Mouse (Mus musculus): ENCODE results near the gene Ndufv3. TPM values are rescaled to one million over a fixed set of nuclear protein-coding genes. Genes with fewer than 3 reads are reported as not detected.

Gene Ndufv3
- polyA plus RNA-seq, 1 experiment from 2014 or later: 273 TPM

Small RNA genes lying within 50 kb of the gene (microRNA-seq; reads per million reads assigned to microRNA genes)
- gene Gm24970: not detected

Other genes with a start within 250 kb of the Ndufv3 start
- 6.9 and 8.2 TPM in 2 replicates for gene Rsph1, start 242.7 kb upstream of the Ndufv3 start, polyA plus RNA-seq (2016; fragmentation: Nextera tagmentation; extraction: Ambion mirVana)
- 15.5 and 15.8 TPM in 2 replicates for gene Slc37a1, start 233.3 kb upstream of the Ndufv3 start, polyA plus RNA-seq (2016; fragmentation: Nextera tagmentation; extraction: Ambion mirVana)
- 30.4 and 33.3 TPM in 2 replicates for gene Pde9a, start 133.9 kb upstream of the Ndufv3 start, polyA plus RNA-seq (2016; fragmentation: Nextera tagmentation; extraction: Ambion mirVana)
- gene Wdr4, start 135 bp upstream of the Ndufv3 start, polyA plus RNA-seq (2016; fragmentation: Nextera tagmentation; extraction: Ambion mirVana): 36.2 and 39.0 TPM in 2 replicates
- 39.8 and 40.2 TPM in 2 replicates for gene Pknox1, start 44.6 kb downstream of the Ndufv3 start, polyA plus RNA-seq (2016; fragmentation: Nextera tagmentation; extraction: Ambion mirVana)
- 2.3 and 3.3 TPM in 2 replicates for gene Cbs, start 117.1 kb downstream of the Ndufv3 start, polyA plus RNA-seq (2016; fragmentation: Nextera tagmentation; extraction: Ambion mirVana)
- gene U2af1, start 138.8 kb downstream of the Ndufv3 start, polyA plus RNA-seq (2016; fragmentation: Nextera tagmentation; extraction: Ambion mirVana): 293 and 303 TPM in 2 replicates
- not detected in 2 replicates for gene Cryaa, start 157.7 kb downstream of the Ndufv3 start, polyA plus RNA-seq (2016; fragmentation: Nextera tagmentation; extraction: Ambion mirVana)